Mouse (Mus musculus): ENCODE measurements around the gene Rnase11. TPM values are rescaled to one million over a fixed set of nuclear protein-coding genes. Genes with fewer than 3 reads are reported as not detected.
"Not testable (repeated sequence)": the region's sequence is repeated elsewhere in the genome, so short reads cannot be mapped to it uniquely, and the experiment has no call there.

The Rnase11 gene
- polyA plus RNA-seq, 1 experiment from 2014 or later = not detected

DNA sequence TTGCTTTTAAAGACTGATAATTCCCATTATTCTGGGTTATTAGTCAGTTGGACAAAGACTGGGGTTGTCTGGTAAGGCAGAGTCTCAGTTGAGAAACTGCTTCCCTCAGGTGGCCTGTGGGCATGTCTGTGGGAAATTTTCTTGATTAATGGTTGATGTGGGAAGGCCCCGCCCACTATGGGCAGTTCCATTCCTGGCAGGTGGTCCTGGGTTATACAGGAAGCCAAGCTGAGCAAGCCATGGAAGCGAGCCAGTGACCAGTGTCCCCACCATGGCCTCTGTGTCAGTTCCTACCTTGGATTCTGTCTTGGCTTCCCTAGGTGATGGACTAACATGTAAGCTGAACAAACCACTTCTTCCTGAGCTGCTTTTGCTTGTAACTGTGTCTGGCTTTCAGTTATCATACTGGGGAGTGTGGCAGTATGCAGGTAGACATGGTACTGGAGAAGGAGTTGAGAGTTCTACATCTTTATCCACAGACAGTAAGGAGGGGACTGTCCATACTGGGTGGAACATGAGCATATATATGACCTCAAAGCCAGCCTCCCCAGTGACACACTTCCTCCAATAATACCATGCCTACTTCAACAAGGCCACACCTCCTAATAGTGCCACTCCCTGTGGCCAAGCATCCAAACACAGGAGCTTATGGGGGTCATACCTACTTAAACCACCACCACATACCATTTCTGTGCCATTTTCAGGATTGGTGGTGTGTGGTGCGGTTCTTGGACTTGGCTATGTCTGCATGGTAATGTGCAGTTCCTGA is 22.4 kb downstream of the Rnase11 start:
- Histone ChIP-seq H3K9me3 (no peaks in the 10 kb centered on the region), H3K27me3 (no peaks in the 10 kb centered on the region), H3K36me3 (no peaks in the 10 kb centered on the region), H3K4me3 (no peak overlapping the region), H3K4me2 (no peak overlapping the region), H3K4me1 (no peaks in the 10 kb centered on the region), H3K27ac (no peak overlapping the region), H3K9ac (no peak overlapping the region)
- 48% methylated on average over 3 of the region's 3 CpGs for WGBS
- no peak for ATAC-seq (ENCODE audit: insufficient number of reproducible peaks, low FRiP score, low TSS enrichment, low read depth)

DNA sequence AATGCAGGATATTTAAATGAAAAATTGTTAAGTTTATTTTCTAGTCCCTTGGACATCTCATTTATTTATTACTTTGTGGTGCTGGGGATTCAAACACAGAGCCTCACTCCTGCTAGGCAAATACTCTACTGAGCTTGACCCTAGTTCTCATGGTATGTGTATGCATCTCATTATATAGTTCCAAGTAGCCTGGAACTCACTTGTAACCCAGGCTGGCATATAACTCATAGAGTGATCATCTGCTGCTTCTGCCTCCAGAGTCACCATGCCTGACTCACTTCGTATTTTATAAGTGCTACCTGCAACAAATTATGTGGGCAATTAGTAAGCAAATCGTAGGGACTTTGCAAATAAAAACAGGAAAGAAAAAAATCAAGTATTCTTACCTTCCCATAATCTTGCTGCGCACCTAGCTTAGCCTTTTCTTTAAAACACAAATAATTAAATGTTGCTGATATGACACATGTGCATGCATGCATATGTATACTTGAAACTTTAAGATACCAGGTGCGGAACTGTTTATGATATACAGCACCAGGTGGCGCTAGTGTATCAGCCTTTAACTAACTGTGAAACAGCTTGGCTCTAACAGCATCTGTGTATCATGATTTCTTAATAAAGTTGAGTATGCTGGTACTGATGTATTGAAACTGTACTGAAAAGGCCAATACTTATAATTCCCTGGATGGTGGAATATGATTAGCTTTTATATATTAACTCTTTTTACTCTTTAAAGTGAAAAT is 23.4 kb downstream of the Rnase11 start:
- no peak overlapping the region for H3K4me2 ChIP-seq
- no peak overlapping the region for H3K4me3 ChIP-seq
- H3K27me3 ChIP-seq = no peaks in the 10 kb centered on the region
- H3K9me3 ChIP-seq = no peaks in the 10 kb centered on the region
- no peaks in the 10 kb centered on the region for H3K36me3 ChIP-seq
- no peak overlapping the region for H3K27ac ChIP-seq
- ATAC-seq (ENCODE audit: insufficient number of reproducible peaks, low FRiP score, low TSS enrichment, low read depth) = no peak
- no peaks in the 10 kb centered on the region for H3K4me1 ChIP-seq
- 27% methylated on average over 5 of the region's 5 CpGs for WGBS
- no peak overlapping the region for H3K9ac ChIP-seq

DNA sequence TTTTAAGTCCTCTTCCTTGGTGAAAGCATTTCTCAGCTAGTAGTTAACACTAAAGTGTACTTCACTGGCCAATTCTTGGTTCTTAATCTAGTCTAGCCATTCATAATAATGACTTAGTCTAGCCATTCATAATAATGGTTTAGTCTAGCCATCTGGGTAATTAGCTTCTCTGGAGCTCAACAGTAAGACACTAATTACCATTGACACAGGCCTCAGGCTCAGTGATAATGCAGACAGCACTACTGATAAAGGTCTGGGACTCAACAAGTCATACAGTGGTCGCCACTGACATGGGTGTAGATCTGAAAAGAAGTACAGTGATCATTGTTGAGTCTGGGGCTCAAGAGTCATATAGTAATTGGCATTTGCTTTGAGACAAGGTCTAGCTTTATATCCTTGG is 25.1 kb downstream of the Rnase11 start:
- 89% methylated on average over 1 of the region's 1 CpGs for WGBS

DNA sequence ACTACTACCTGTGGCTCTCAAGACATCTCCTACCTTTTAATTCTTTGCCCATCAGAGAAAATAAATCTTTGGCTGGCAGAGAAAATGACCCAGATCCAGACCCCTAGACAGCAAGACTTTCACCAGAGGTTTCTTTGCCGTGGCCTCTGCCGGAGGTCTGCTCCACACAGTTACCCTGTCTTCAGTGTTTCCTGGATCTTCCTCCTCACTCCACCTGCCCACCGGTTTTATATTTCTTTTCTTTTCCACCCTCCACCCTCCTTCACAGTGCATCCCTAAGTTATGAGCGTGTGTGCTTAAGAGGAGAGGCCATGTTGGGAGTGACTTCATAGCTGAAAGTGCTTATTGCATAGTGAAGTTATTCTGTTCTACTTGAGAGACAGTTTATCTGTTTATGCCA is 26.5 kb downstream of the Rnase11 start:
- WGBS = 72% methylated on average over 4 of the region's 4 CpGs

More for the DNA sequence above, 25.1 kb downstream of the Rnase11 start:
- Histone ChIP-seq H3K4me1 (no peaks in the 10 kb centered on the region), H3K4me3 (no peak overlapping the region), H3K36me3 (no peaks in the 10 kb centered on the region), H3K9me3 (no peaks in the 10 kb centered on the region), H3K9ac (no peak overlapping the region), H3K4me2 (no peak overlapping the region), H3K27ac (no peak overlapping the region), H3K27me3 (no peaks in the 10 kb centered on the region)
- no peak for ATAC-seq (ENCODE audit: insufficient number of reproducible peaks, low FRiP score, low TSS enrichment, low read depth)

DNA sequence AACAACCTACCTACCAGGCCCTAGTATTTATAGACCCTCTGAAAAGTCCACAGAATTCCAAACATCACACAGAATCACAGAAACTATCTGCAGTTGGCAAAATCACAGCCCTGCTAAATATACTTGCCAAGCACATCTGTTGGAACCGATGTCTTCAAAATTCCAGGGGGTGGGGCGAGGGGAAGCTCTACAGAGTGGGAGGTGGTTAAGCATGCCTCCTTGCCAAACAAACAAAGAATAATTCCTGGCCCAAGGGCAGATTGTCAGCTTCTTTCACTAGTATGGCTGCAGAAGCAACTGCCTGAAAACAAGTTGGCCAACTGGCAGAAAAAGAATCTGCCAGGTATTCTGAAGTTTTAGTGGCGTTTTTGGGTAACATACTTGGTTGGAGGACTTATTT is 32.7 kb downstream of the Rnase11 start:
- no peaks in the 10 kb centered on the region for H3K4me1 ChIP-seq
- no peak overlapping the region for H3K27ac ChIP-seq
- H3K27me3 ChIP-seq = no peaks in the 10 kb centered on the region
- no peak overlapping the region for H3K4me3 ChIP-seq
- H3K9ac ChIP-seq = no peak overlapping the region
- H3K36me3 ChIP-seq = no peaks in the 10 kb centered on the region
- no peak for ATAC-seq (ENCODE audit: insufficient number of reproducible peaks, low FRiP score, low TSS enrichment, low read depth)
- WGBS = 47% methylated on average over 3 of the region's 3 CpGs
- no peaks in the 10 kb centered on the region for H3K9me3 ChIP-seq
- no peak overlapping the region for H3K4me2 ChIP-seq

More for the DNA sequence above, 26.5 kb downstream of the Rnase11 start:
- ATAC-seq (ENCODE audit: insufficient number of reproducible peaks, low FRiP score, low TSS enrichment, low read depth) = no peak
- Histone ChIP-seq H3K9me3 (no peaks in the 10 kb centered on the region), H3K4me3 (no peak overlapping the region), H3K27me3 (no peaks in the 10 kb centered on the region), H3K27ac (no peak overlapping the region), H3K4me2 (no peak overlapping the region), H3K36me3 (no peaks in the 10 kb centered on the region), H3K4me1 (no peaks in the 10 kb centered on the region), H3K9ac (no peak overlapping the region)

DNA sequence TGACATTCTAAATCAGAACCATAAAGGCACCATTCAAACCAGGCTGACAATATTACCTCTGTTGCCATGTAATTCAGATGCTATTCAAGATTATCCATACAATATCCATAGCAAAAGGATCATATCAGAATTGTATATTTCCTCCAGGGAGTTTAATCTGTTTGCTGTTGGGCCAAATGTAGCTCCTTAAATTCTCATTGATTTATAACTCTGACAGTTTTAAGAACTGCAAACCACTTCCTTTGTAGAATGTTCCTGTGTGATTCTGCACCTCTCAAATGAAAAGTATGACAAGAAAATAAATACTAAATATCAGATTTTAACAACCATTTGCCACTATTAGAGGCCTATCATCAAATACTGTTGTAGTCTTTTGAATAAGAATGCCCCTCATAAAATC is 34.2 kb downstream of the Rnase11 start:
- H3K4me3 ChIP-seq = no peak overlapping the region
- no peaks in the 10 kb centered on the region for H3K27me3 ChIP-seq
- H3K4me1 ChIP-seq = no peaks in the 10 kb centered on the region
- no peaks in the 10 kb centered on the region for H3K36me3 ChIP-seq
- H3K9ac ChIP-seq = no peak overlapping the region
- H3K9me3 ChIP-seq = no peaks in the 10 kb centered on the region
- no peak overlapping the region for H3K4me2 ChIP-seq
- no peak overlapping the region for H3K27ac ChIP-seq
- no peak for ATAC-seq (ENCODE audit: insufficient number of reproducible peaks, low FRiP score, low TSS enrichment, low read depth)

DNA sequence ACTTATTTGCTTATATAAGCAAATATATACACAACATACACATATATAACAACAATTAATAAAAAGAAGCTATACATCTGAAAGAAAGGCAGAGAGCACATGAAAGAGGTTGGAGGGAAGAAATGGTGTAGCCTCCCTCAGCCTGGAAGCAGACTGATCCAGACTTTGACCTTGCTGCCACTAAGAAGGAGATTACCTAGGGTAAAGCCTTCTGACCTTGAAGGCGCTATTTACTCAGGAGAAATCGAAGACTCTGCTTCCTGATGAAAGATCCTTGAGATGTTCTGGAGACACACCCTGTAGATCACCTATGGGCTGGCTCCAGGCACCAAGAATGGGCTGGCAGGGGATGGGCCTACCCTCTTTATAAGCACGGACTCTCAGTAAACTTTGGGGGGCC is 35.2 kb downstream of the Rnase11 start:
- H3K4me3 ChIP-seq; H3K9ac ChIP-seq; H3K9me3 ChIP-seq; ATAC-seq (ENCODE audit: insufficient number of reproducible peaks, low FRiP score, low TSS enrichment, low read depth); H3K4me2 ChIP-seq; H3K4me1 ChIP-seq; H3K36me3 ChIP-seq; H3K27me3 ChIP-seq; H3K27ac ChIP-seq: not testable (repeated sequence)
- 90% methylated on average over 3 of the region's 3 CpGs for WGBS

DNA sequence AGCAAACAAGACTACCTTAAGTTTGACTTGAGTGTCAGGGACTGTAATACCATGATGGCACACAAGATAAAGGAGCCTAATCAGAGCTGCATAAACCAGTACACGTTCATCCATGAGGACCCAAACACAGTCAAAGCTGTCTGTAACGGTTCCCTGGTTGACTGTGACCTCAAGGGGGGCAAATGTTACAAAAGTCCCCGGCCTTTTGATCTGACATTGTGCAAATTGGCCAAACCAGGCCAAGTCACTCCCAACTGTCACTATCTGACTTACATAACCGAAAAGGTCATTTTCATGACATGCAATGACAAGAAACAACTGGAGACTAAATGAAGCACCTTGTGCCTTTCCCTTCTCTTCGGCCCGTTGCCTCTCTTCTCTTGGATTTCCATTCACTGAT is 40.4 kb downstream of the Rnase11 start:
- 87% methylated on average over 6 of the region's 6 CpGs for WGBS
- no peak for ATAC-seq (ENCODE audit: insufficient number of reproducible peaks, low FRiP score, low TSS enrichment, low read depth)
- Histone ChIP-seq H3K4me2 (no peak overlapping the region), H3K4me3 (no peak overlapping the region), H3K4me1 (peaks cover 7% of the 10 kb centered on the region), H3K36me3 (no peaks in the 10 kb centered on the region), H3K27ac (no peak overlapping the region), H3K27me3 (no peaks in the 10 kb centered on the region), H3K9ac (no peak overlapping the region), H3K9me3 (no peaks in the 10 kb centered on the region)

DNA sequence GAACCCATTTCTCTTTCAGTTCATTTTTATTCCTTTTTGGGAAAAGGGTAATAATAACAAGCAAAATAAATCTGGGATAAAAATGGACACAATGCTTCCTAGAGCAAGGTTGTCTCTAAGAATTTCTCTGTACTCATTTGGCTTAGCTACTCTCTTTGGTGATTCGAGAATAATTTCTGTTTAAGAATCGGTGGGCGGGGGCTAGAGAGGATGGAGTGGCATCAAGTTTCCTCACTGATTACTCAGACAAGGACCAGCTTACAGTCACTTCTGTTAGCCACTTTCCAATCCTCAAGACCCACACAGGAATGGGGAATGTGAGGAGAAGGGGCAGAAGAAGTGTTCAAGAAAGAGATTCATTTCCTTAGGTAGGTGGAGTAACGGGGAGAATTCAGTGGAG is 41.2 kb downstream of the Rnase11 start:
- H3K9ac ChIP-seq = no peak overlapping the region
- no peaks in the 10 kb centered on the region for H3K27me3 ChIP-seq
- H3K27ac ChIP-seq = peak overlapping the region; percentile 88
- H3K4me1 ChIP-seq = peaks cover 7% of the 10 kb centered on the region
- WGBS = 74% methylated on average over 4 of the region's 4 CpGs
- ATAC-seq (ENCODE audit: insufficient number of reproducible peaks, low FRiP score, low TSS enrichment, low read depth) = no peak
- H3K36me3 ChIP-seq = no peaks in the 10 kb centered on the region
- H3K4me2 ChIP-seq = no peak overlapping the region
- no peaks in the 10 kb centered on the region for H3K9me3 ChIP-seq
- no peak overlapping the region for H3K4me3 ChIP-seq

DNA sequence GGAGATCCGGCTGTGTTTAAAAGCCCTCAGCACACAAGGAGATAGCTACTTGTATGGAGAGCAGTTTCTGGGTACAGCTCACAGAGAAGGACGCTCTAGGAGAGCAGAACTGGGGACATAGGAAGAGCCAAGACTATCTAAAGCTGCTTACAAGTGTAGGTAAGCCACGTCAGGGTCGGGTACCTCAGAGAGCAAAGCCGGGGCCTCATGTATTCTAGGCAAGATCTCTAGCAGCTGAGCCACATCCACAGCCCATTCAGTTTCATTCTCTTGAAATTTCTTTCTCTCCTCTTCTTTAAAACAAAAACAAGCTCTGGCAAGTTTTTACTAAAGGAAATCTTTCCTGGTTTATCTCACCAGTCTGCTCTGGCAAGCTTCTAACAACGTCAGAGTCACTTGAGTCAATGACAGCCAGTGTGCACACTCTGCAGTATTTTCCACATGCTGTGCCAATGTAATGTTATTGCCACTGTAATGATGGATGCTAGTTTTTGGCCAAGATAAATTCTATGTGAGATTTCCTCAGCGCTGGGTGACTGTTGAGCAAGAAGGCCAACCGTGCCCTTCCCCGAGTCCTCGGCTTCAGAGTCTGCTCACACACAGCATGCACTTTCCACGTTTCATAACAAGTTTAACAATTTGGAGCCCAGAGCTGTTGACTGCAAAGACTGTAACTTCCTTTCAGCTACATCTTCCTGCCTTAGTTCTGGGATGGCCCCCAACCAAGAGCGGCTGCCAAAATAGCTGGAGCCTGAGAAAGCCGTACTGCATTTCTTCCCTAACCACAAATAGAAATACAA is 41.8 kb downstream of the Rnase11 start:
- no peaks in the 10 kb centered on the region for H3K27me3 ChIP-seq
- H3K27ac ChIP-seq = peak overlapping the region; percentile 88
- H3K36me3 ChIP-seq = no peaks in the 10 kb centered on the region
- no peak overlapping the region for H3K4me2 ChIP-seq
- 53% methylated on average over 13 of the region's 13 CpGs for WGBS
- no peak overlapping the region for H3K4me3 ChIP-seq
- peak; percentile 49; the same call in 1 of the 2 replicates for ATAC-seq (ENCODE audit: insufficient number of reproducible peaks, low FRiP score, low TSS enrichment, low read depth)
- H3K4me1 ChIP-seq = peaks cover 7% of the 10 kb centered on the region
- no peaks in the 10 kb centered on the region for H3K9me3 ChIP-seq
- H3K9ac ChIP-seq = no peak overlapping the region

DNA sequence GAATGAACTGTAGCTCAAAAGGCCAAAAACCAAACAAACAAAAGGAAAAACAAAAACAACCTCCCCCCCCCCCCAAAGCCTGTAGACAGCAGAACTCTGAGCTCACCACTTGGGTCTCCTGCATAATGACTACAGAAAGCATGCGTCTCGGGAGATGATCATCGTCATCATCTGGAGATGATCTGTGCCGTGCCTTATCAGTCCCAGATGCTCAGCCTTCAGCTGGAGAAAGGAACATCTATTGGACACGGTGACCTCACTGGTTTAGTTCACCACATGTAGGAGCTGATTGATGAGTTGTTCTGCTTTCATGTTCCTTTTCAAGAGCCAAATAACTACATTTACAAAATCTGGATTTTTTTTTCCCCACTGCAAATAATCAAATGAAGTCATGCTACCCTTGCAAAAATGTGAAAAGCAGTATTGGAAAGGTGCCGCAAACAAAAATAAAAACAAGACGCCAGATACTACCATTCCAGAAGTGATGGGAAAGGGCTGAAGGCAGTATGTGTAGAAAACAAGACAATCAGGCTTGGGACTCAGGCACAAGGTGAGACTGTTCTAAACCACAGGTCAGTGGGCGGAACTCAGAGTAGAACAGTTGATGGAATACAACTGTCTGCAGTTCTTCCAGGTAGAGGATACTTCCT is 42.7 kb downstream of the Rnase11 start, which contains the start of gene Rnase10:
TSS of gene Rnase10 (plus strand) at position 600 of the 650 bp plus-strand sequence.
- no peak for ATAC-seq (ENCODE audit: insufficient number of reproducible peaks, low FRiP score, low TSS enrichment, low read depth)

More for the DNA sequence above, 42.7 kb downstream of the Rnase11 start, which contains the start of gene Rnase10:
- Histone ChIP-seq H3K36me3 (no peaks in the 10 kb centered on the region), H3K4me1 (peaks cover 7% of the 10 kb centered on the region), H3K4me2 (no peak within 1 kb of the TSS), H3K27me3 (no peaks in the 10 kb centered on the region), H3K9me3 (no peaks in the 10 kb centered on the region), H3K9ac (no peak within 1 kb of the TSS), H3K4me3 (no peak within 1 kb of the TSS), H3K27ac (peak within 1 kb of the TSS; percentile 88)
- 55% methylated on average over 8 of the region's 8 CpGs for WGBS
